Mouse (Mus musculus) G1E-ER4 (cell line): ENCODE data around the gene Kat7. TPM values are rescaled to one million over a fixed set of nuclear protein-coding genes. Genes with fewer than 3 reads are reported as not detected.
A peak's percentile ranks its signal among the peaks of the same experiment; 100 is the strongest.

Experiments used
- GATA1 ChIP-seq: IDR thresholded peaks from one replicate; pipeline ENCODE4 v1.8.0; 2012; ENCODE audit warnings: low read length, inconsistent platforms
- polyA plus RNA-seq: library from polyadenylated mRNA; stranded (reverse); fragments of >175 nt; gene quantifications from 2 replicates; pipeline ENCODE4 v1.2.3, GENCODE M21; 2012

Gene Kat7
- polyA plus RNA-seq: 32.2 and 37.6 TPM in 2 replicates

GRCm38 (mm10) chr11:95310007-95310647 lies at the start of gene Kat7:
Gene Kat7 (minus strand): TSS chr11:95310246.
- TF ChIP-seq GATA1: no peak

- TF ChIP-seq GATA1: no peak
Observed at GRCm38 (mm10) chr11:95358263-95358662, 48.2 kb upstream of the Kat7 start.

GRCm38 (mm10) chr11:95356469-95357273 lies 46.6 kb upstream of the Kat7 start:
- TF ChIP-seq GATA1: peak; percentile 91

GRCm38 (mm10) chr11:95356039-95356438 lies 46.0 kb upstream of the Kat7 start:
- TF ChIP-seq GATA1: no peak

GRCm38 (mm10) chr11:95355661-95356011 lies 45.6 kb upstream of the Kat7 start:
- no peak for TF ChIP-seq GATA1

GRCm38 (mm10) chr11:95354945-95355660 lies 45.1 kb upstream of the Kat7 start:
- TF ChIP-seq GATA1: no peak

- TF ChIP-seq GATA1: no peak
Observed at GRCm38 (mm10) chr11:95354228-95354944, 44.3 kb upstream of the Kat7 start.

GRCm38 (mm10) chr11:95353226-95353625 lies 43.2 kb upstream of the Kat7 start:
- TF ChIP-seq GATA1: no peak

GRCm38 (mm10) chr11:95352686-95353085 lies 42.6 kb upstream of the Kat7 start:
- no peak for TF ChIP-seq GATA1

GRCm38 (mm10) chr11:95350960-95351359 lies 40.9 kb upstream of the Kat7 start:
- no peak for TF ChIP-seq GATA1

GRCm38 (mm10) chr11:95350289-95350688 lies 40.2 kb upstream of the Kat7 start:
- TF ChIP-seq GATA1: no peak

- TF ChIP-seq GATA1: no peak
Observed at GRCm38 (mm10) chr11:95344181-95344580, 34.1 kb upstream of the Kat7 start.

GRCm38 (mm10) chr11:95343180-95343579 lies 33.1 kb upstream of the Kat7 start:
- TF ChIP-seq GATA1: no peak

GRCm38 (mm10) chr11:95340664-95341063 lies 30.6 kb upstream of the Kat7 start:
- TF ChIP-seq GATA1: no peak

GRCm38 (mm10) chr11:95340259-95340658 lies 30.2 kb upstream of the Kat7 start:
- no peak for TF ChIP-seq GATA1
